Mouse (Mus musculus) ovary, postnatal 10 days (tissue): ENCODE measurements at regions not wholly inside any gene's neighbourhood (a gene's known extent, or its start where the extent isn't known, plus 50 kb on each side); places are given as distances from the start of the nearest gene placed in this dataset.

ENCODE experiments used
- DNase-seq: peaks from one replicate; pipeline ENCODE4 v3.0.0; 2022; ENCODE audit warnings: low spot score

- no peak for DNase-seq
Measured at GRCm38 (mm10) chr9:26575990-26576389, 157.5 kb upstream of the B3gat1 start.

- DNase-seq: no peak
Measured at GRCm38 (mm10) chr9:26601979-26602378, 131.5 kb upstream of the B3gat1 start.

GRCm38 (mm10) chr9:26604552-26604951 is 129.0 kb upstream of the B3gat1 start:
- DNase-seq: no peak

DNA sequence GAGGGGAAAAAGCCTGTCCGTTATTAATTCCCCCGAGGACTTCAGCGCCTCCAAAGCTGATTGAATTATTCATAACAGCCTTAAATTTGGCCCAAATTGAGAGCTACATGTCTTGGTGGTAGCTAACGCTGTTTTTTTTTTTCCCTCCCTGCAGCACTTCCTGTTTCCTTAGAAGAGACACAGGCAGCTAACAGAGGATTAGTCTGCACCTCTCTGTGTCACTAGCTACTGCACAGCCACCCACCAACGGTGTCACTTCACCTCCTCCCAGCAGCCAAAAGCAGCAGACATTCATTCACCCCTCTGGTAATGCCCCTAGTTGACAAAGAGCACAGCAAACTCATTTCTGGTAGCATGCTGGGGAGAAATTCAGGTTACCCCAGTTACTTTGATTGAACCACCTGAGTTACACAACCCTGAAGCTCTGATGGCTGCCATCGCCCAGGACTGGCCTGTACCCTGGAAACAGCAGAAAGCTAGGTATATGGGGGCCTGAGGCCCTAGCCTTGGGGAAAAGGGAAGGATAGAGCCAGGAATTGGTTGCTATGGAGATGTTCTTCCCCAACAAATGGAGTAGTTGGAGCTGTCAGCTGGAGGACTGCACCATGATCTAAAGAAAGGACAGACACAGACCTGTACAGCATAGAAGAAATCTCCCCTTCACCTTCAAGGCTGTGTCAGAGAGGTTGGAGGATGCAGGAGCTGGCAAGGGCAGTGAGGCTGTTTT is 121.7 kb upstream of the B3gat1 start:
- DNase-seq: no peak

DNA sequence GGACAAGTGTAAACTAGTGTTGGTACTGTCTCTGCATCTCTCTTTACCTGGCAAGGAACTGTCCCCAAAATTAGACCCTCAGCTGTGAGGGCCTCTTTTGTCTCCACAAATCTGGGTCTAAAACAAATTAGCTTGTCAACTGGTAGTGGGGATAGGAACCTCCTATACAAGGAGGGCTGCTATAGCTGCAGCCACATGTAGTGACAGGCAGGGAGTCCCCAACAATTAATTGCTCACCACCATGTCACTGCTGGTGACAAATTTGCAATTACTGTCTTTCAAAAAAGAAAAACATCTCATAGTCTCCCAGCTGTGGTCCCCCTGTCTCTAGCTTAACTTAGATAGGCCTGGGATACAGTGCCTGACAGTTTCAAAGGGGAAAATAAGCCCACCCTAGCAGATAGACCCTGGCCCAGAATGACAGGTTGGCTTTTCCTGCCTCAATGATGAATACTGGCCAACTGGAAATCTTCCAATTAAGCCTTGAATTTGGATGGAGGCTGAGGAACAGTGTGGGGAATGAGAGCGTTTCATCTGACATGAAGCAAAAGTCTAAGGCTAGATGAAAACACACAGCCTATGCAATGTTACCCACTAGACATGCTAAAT is 110.6 kb upstream of the B3gat1 start:
- DNase-seq: no peak

DNA sequence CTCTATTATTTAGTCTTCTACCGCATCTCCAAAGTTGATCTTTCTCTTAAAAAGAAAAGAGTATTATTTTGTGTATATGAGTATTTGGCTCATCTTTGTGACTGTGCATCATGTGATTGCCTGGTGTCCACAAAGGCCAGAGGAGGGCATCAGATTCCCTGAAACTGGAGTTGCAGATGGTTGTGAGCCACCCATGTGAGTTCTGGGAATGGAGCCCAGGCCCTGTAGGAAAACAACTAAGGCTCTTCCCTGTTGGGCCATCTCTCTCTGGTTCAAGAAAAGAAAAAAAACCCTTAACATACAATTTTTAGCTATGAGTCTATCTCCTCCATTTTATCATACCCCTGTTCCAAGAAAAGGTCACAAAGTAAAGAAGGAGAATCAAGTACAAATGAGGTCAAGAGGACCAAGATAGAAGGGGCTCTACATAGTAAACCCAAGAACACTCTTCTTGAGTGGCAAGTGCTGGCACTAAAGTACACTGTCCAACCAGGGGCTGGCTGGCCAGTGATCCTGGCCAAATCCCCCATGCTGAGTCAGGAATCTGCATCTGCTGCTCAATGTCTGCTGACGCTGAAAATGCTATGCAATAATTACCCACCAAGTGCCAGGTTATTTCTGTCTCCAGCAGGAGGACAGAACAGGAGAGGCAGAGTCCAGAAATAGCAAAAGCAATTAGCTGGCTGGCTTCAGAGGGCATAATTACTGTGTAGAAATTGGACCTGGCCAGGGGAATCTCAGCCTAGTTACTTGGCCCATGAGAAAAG is 108.2 kb upstream of the B3gat1 start:
- no peak for DNase-seq

DNA sequence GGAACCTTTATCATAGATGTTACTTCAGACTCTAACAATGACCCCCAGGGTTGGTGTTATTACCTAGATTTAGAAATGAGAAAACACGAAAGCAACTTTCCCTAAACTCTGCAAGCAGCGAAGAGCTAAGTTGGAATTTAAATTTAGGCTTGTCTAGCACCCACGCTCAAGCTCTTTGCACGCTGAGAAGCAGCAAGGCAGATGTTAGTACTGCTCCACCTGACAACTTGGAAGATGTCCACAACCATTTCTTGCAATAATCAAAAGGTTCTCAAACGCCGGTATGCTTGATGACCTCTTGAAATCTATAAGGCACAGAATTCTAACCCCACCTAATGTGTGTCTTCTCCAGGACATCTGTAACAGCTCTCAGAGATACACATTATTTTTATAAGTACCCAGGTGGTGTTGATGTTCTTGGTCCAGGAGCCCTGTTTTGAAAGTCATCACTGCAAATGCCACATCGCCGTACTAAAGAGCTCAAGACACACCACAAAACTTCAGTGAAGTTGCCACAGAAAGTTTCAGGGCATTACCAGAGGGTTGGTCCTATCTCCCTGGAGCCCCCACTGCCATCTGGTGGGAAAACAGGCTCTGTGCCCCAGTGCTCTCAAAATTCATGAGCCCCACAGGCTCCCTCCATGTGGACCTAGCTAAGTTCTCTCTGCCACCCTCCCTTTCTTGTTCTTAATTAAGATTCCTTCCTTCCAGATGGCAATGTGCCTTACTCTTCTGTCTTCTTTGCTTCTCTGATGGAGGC is 100.5 kb upstream of the B3gat1 start:
- no peak for DNase-seq

DNA sequence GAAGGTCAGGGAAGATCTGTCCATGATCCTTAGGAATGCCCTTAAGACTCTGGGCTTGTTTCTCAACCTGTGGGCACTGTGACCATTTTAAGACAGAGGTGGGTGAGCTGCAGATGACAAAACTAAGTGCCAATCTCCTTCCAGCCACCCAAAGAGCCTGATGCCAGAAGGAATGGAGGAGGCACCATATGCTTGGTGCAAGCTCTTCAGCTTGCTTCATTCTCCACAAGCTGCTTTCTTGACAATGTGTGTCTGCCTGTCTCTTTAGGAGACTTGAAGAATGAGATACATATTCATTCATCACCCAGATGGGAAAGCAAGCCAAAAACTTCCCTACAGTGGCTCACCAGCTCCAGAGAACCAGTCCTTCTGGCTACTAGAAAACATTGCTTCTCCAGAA is 98.3 kb upstream of the B3gat1 start:
- no peak for DNase-seq

- DNase-seq: no peak
Measured at GRCm38 (mm10) chr9:26638586-26638985, 94.9 kb upstream of the B3gat1 start.

DNA sequence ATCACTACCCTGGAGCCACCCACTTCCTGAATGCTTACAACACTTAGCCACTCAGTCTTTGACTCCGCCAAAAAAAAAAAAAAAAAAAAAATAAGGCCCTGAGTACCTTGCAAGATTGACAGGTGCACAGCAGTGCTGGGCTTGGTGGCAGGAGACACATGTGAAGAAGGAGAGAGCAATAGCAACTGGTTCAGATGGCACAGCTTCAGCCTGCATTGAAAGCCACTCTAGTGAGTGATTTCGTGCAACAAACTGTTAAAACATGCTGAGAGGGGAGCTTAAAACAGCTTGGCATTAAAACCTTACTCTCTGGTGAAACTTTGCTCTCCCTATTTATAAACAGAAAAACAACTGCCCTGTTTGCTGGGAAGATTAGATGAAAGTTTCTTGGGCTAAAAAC is 91.2 kb upstream of the B3gat1 start:
- no peak for DNase-seq

DNA sequence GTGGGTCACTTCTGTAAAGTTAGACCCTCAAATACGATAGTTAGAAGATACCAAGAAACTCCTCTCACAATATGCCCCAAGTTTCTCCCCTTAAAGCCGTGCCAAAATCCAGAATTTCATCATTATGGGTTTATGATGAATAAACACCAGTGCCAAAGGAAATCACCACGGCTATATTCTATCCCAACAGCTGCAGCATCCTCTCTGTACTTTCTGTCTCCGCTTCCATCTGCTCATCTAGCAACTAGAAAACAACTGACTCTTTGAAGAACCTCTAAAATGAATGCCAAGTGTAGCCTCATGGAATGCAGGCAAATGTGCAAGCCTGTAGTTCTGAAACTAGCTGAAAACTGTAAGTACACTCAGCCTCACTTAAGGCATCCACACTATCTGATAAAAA is 90.7 kb upstream of the B3gat1 start:
- no peak for DNase-seq

GRCm38 (mm10) chr9:26649506-26649905 is 84.0 kb upstream of the B3gat1 start:
- no peak for DNase-seq

- DNase-seq: no peak
Measured at GRCm38 (mm10) chr9:26652920-26653319, 80.6 kb upstream of the B3gat1 start.

GRCm38 (mm10) chr9:26659366-26659765 is 74.2 kb upstream of the B3gat1 start:
- DNase-seq: no peak

GRCm38 (mm10) chr9:26663544-26663943 is 70.0 kb upstream of the B3gat1 start:
- DNase-seq: no peak

DNA sequence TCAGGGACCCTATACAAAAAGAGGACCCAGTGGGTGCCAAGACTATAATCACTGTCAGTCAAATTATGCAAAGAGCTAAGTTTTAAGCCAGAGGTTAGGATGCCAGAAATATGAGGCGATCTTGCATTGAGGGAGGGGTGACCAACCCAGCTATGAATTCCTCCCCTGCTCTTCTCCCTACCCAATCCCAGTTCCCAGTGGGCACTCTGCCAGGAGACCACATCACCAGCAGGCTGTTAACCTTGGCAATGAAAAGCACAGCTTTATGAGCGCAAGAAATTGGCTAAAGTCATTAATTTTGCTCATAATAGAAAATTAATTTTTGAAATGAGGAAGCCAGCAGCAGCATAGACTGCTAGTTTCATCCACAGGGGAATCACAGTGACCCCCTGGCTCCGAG is 65.7 kb upstream of the B3gat1 start:
- DNase-seq: no peak

- DNase-seq: no peak
Measured at GRCm38 (mm10) chr9:26674059-26674757, 59.3 kb upstream of the B3gat1 start.

DNA sequence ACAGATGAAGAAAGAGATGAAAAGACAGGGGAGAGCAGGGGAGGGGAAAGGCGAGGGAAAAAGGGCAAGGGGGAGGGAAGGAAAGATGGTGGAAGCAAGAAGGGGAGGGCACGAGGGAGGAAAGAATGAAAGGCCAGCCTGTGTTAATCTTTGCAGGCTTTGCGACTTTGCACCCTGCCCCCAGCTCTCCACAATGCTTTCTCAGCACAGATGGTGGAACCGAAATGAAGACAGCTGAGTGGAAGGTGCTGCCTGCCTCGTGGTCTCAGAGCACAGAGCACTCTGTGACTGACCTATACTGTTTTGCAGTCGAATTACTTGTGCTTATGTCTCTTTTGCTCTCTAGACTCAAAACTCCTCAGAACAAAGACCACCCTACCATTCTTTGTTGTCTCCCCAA is 55.2 kb upstream of the B3gat1 start:
- DNase-seq: no peak

DNA sequence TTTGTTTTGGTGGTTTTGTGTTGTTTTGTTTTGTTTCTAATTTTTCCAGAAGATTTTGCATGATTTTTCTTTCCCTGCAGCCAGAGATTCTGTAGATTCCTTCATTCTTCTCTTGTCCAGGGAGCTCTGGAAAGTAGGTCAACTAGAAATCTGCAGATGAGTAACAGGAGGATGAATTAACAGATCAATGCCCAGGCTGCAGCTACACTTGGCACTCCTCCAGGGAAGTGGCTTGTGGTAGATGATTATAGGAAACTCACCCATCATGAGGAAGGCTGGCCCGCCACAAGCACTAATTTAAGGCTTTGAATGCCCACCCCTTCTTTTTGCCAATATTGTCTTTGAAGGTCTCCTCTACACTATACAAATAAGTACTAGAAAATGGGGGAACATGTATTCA is 52.0 kb upstream of the B3gat1 start:
- no peak for DNase-seq
